Mouse (Mus musculus): ENCODE data around the gene Entpd2.

The Entpd2 gene

GRCm38 (mm10) chr2:25430395-25431233, 34.9 kb downstream of the Entpd2 start:
- peak; percentile 90 for DNase-seq

- DNase-seq: peak; percentile 86
Measured at GRCm38 (mm10) chr2:25431308-25431855, 35.7 kb downstream of the Entpd2 start.

- DNase-seq: peak; percentile 87
Measured at GRCm38 (mm10) chr2:25432326-25433098, 36.8 kb downstream of the Entpd2 start.

DNA sequence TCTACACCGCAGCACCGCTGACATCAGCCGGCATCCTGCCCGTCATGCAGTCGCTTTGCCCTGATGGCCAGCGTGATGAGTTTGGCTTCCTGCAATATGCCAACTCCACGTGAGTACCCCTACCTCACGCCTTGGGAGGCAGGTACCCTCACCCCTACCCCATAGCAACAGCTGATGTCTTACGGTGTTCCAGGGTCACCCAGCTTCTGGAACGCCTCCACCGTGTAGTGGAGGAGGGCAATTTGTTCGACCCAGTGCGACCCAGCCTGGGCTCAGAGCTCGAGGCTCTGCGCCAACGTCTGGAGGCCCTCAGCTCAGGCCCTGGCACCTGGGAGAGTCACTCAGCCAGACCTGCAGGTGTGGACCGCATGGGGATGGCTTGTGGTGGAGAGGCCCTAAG, 37.4 kb downstream of the Entpd2 start:
- DNase-seq: peak; percentile 82

GRCm38 (mm10) chr2:25434292-25434691, 38.6 kb downstream of the Entpd2 start:
- DNase-seq: peak; percentile 88

- peak; percentile 85 for DNase-seq
Measured at GRCm38 (mm10) chr2:25436286-25436820, 40.7 kb downstream of the Entpd2 start.

- DNase-seq: no peak
Measured at GRCm38 (mm10) chr2:25441067-25441466, 45.4 kb downstream of the Entpd2 start.

GRCm38 (mm10) chr2:25442682-25443081, 47.0 kb downstream of the Entpd2 start:
- no peak for DNase-seq
